Mouse (Mus musculus): ENCODE measurements around the gene Dcaf15.

The Dcaf15 gene

GRCm38 (mm10) chr8:84066291-84066930 lies 38.2 kb downstream of the Dcaf15 start, which contains the start of gene Rfx1:
Gene Rfx1, plus strand, starts transcription at chr8:84066834.
- peak; percentile 99 for DNase-seq (ENCODE audit: low spot score in 2 of 2)

GRCm38 (mm10) chr8:84065457-84066072 lies 39.0 kb downstream of the Dcaf15 start:
- DNase-seq (ENCODE audit: low spot score in 2 of 2), result no peak

GRCm38 (mm10) chr8:84065037-84065436 lies 39.5 kb downstream of the Dcaf15 start, which contains the start of gene Gm10643:
Gene Gm10643, minus strand, starts transcription at chr8:84065137.
- no peak for DNase-seq (ENCODE audit: low spot score in 2 of 2)

GRCm38 (mm10) chr8:84063861-84064610 lies 40.5 kb downstream of the Dcaf15 start:
- peak; percentile 90 for DNase-seq (ENCODE audit: low spot score in 2 of 2)

GRCm38 (mm10) chr8:84060245-84060644 lies 44.3 kb downstream of the Dcaf15 start:
- no peak for DNase-seq (ENCODE audit: low spot score in 2 of 2)

GRCm38 (mm10) chr8:84059226-84059625 lies 45.3 kb downstream of the Dcaf15 start:
- no peak for DNase-seq (ENCODE audit: low spot score in 2 of 2)

- no peak for DNase-seq (ENCODE audit: low spot score in 2 of 2)
These were observed 46.7 kb downstream of the Dcaf15 start for GRCm38 (mm10) chr8:84057827-84058226.

GRCm38 (mm10) chr8:84053229-84053628 lies 51.3 kb downstream of the Dcaf15 start:
- no peak for DNase-seq (ENCODE audit: low spot score in 2 of 2)

GRCm38 (mm10) chr8:84052746-84053145 lies 51.8 kb downstream of the Dcaf15 start:
- no peak for DNase-seq (ENCODE audit: low spot score in 2 of 2)

- no peak for DNase-seq (ENCODE audit: low spot score in 2 of 2)
These were observed 56.4 kb downstream of the Dcaf15 start for GRCm38 (mm10) chr8:84048171-84048570.

Data from spleen, postnatal 36 days (tissue).